Mouse (Mus musculus) small intestine, adult 2 months (tissue): ENCODE results near the gene Ccl11.

Experiments used
- CTCF ChIP-seq: fragments of 200-500 bp; IDR thresholded peaks from 2 replicates; pipeline ENCODE4 v1.5.1; 2012; ENCODE audit warnings: low read depth, mild to moderate bottlenecking, control low read depth, inconsistent platforms, low read length, moderate library complexity, mixed read lengths; ENCODE audit not compliant: insufficient replicate concordance, insufficient read length; ENCODE audit errors: extremely low read depth
- POLR2A ChIP-seq: fragments of 200-500 bp; IDR thresholded peaks from 2 replicates; pipeline ENCODE4 v1.6.1; 2012; ENCODE audit warnings: low read depth, mild to moderate bottlenecking, control low read depth, inconsistent platforms, low read length, moderate library complexity

DNA sequence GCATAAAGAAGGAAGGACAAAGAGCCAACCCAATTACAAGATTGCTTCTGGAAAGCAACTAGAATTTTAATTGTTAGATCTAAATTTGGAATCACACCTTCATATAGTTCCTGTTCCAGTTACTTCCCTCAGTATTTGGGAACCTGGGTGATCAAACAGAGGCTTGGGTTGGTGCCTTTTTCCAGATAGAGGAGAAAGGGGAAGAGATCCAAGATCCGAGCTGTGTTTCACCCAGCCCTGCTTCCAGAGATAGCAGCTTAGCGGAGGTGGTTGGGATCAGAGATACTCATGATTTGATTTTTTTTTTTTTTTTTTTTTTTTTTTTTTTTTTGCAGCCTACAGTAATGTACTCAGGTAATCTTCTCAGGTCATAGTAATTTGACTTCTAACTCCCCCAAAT, 21.8 kb upstream of the Ccl11 start:
- TF ChIP-seq CTCF (no peak), POLR2A (no peak)
